Mouse (Mus musculus) layer of hippocampus, postnatal 14 days (tissue): ENCODE data around the gene Pdxp. TPM values are rescaled to one million over a fixed set of nuclear protein-coding genes. Genes with fewer than 3 reads are reported as not detected.

Experiments
- microRNA-seq, 2 experiments: library from miRNA; unstranded; fragments of <30 nt; microRNA quantifications; one replicate each; pipeline ENCODE4 v1.2.0; 2021
- total RNA-seq, 2 experiments: library from RNA; stranded (reverse); gene quantifications; 2 replicates each; pipeline ENCODE4 v1.2.3; 2021

Gene Pdxp
- total RNA-seq, 2 experiments from 2014 or later = 141 to 146 TPM

Small RNA genes lying within 50 kb of the gene (microRNA-seq; reads per million reads assigned to microRNA genes)
- 0 to 1.1 reads per million in 2 experiments for gene Mir6955

Other genes with a start within 250 kb of the Pdxp start
- gene Elfn2, start 195.1 kb upstream of the Pdxp start, total RNA-seq = 100 to 1,000 TPM; 161 to 171 TPM
- gene Mfng, start 140.4 kb upstream of the Pdxp start, total RNA-seq = 1 to 10 TPM; 7.9 to 8.3 TPM
- 1 to 10 TPM; 4.8 to 4.9 TPM for gene Card10, start 110.9 kb upstream of the Pdxp start, total RNA-seq
- 10 to 100 TPM in 1 of 2 experiments, 1 to 10 TPM in 1; 9.9 to 10.5 TPM for gene Cdc42ep1, start 71.3 kb upstream of the Pdxp start, total RNA-seq
- gene Lgals2, start 58.4 kb upstream of the Pdxp start, total RNA-seq = not detected
- gene Gga1, start 36.7 kb upstream of the Pdxp start, total RNA-seq = 10 to 100 TPM; 51.3 to 52.4 TPM
- under 1 TPM in 1 of 2 experiments, not detected in 1; 0.25 TPM for gene Gm49510, start 14.3 kb upstream of the Pdxp start, total RNA-seq
- 10 to 100 TPM; 16.1 to 16.8 TPM for gene Sh3bp1, start 14.2 kb upstream of the Pdxp start, total RNA-seq
- gene Lgals1, start 12.8 kb downstream of the Pdxp start, total RNA-seq = 10 to 100 TPM; 15.3 to 27.0 TPM
- 10 to 100 TPM; 35.9 to 36.1 TPM for gene Nol12, start 21.0 kb downstream of the Pdxp start, total RNA-seq
- gene Triobp, start 33.8 kb downstream of the Pdxp start, total RNA-seq = 10 to 100 TPM; 19.3 to 21.1 TPM
- 10 to 100 TPM; 88.8 to 94.3 TPM for gene H1f0, start 114.5 kb downstream of the Pdxp start, total RNA-seq
- gene Galr3, start 128.0 kb downstream of the Pdxp start, total RNA-seq = under 1 TPM in 1 of 2 experiments, not detected in 1; 0.72 TPM
- 10 to 100 TPM; 18.9 to 19.0 TPM for gene Ankrd54, start 149.0 kb downstream of the Pdxp start, total RNA-seq
- 10 to 100 TPM; 82.2 to 83.1 TPM for gene Eif3l, start 161.3 kb downstream of the Pdxp start, total RNA-seq
- gene Micall1, start 195.0 kb downstream of the Pdxp start, total RNA-seq = 10 to 100 TPM; 36.5 to 39.3 TPM
- gene Polr2f, start 227.1 kb downstream of the Pdxp start, total RNA-seq = 100 to 1,000 TPM; 114 to 125 TPM
- 10 to 100 TPM; 12.4 to 13.5 TPM for gene 1700088E04Rik, start 227.3 kb downstream of the Pdxp start, total RNA-seq